Mouse (Mus musculus): ENCODE measurements around the gene Tram1l1. TPM values are rescaled to one million over a fixed set of nuclear protein-coding genes. Genes with fewer than 3 reads are reported as not detected.

Gene Tram1l1
- polyA plus RNA-seq, 1 experiment from 2014 or later = 4.8 TPM

- TF ChIP-seq CTCF (IDR thresholded peaks at IDR 0.05; ENCODE audit: low read depth) = no peak
- Histone ChIP-seq H3K36me3 (ENCODE audit: insufficient read depth, low read length) (no peaks in the 10 kb centered on the region), H3K4me1 (replicated peaks; ENCODE audit: insufficient read depth, low read length) (no peaks in the 10 kb centered on the region), H3K27ac (no peak overlapping the region), H3K9ac (ENCODE audit: low read depth, low read length) (no peak overlapping the region), H3K4me3 (replicated peaks; ENCODE audit: low read depth, low read length) (no peak overlapping the region), H3K9me3 (replicated peaks; ENCODE audit: low read length) (no peaks in the 10 kb centered on the region), H3K4me2 (ENCODE audit: low read length) (no peak overlapping the region), H3K27me3 (ENCODE audit: insufficient read depth, low read length) (no peaks in the 10 kb centered on the region)
- ATAC-seq (replicated peaks; ENCODE audit: low FRiP score, low read depth) (no peak), DNase-seq (ENCODE audit: low spot score) (no peak)
- 73% methylated on average over 4 of the region's 4 CpGs for WGBS
These were observed 1.4 kb upstream of the Tram1l1 start for GRCm38 (mm10) chr3:124319254-124319653.

GRCm38 (mm10) chr3:124320398-124320797 is 257 bp upstream of the Tram1l1 start:
- Histone ChIP-seq H3K27me3 (ENCODE audit: insufficient read depth, low read length) (no peaks in the 10 kb centered on the region), H3K4me2 (ENCODE audit: low read length) (peak overlapping the region; percentile 76), H3K27ac (no peak overlapping the region), H3K9me3 (replicated peaks; ENCODE audit: low read length) (no peaks in the 10 kb centered on the region), H3K9ac (ENCODE audit: low read depth, low read length) (peak overlapping the region; percentile 49; the same call in 1 of the 2 replicates), H3K4me3 (replicated peaks; ENCODE audit: low read depth, low read length) (peak overlapping the region; percentile 50), H3K36me3 (ENCODE audit: insufficient read depth, low read length) (no peaks in the 10 kb centered on the region), H3K4me1 (replicated peaks; ENCODE audit: insufficient read depth, low read length) (no peaks in the 10 kb centered on the region)
- TF ChIP-seq CTCF (IDR thresholded peaks at IDR 0.05; ENCODE audit: low read depth) = no peak
- ATAC-seq (replicated peaks; ENCODE audit: low FRiP score, low read depth) (no peak), DNase-seq (ENCODE audit: low spot score) (no peak)
- 20% methylated on average over 2 of the region's 2 CpGs for WGBS

- ATAC-seq (replicated peaks; ENCODE audit: low FRiP score, low read depth) (no peak), DNase-seq (ENCODE audit: low spot score) (peak; percentile 33)
- no peaks in the 10 kb centered on the region for H3K4me1 ChIP-seq (replicated peaks; ENCODE audit: insufficient read depth, low read length)
- TF ChIP-seq CTCF (IDR thresholded peaks at IDR 0.05; ENCODE audit: low read depth) = peak; percentile 55
- H3K27me3 ChIP-seq (ENCODE audit: insufficient read depth, low read length) = no peaks in the 10 kb centered on the region
- no peak overlapping the region for H3K27ac ChIP-seq
- no peak overlapping the region for H3K4me2 ChIP-seq (ENCODE audit: low read length)
- H3K9ac ChIP-seq (ENCODE audit: low read depth, low read length) = no peak overlapping the region
- no peaks in the 10 kb centered on the region for H3K9me3 ChIP-seq (replicated peaks; ENCODE audit: low read length)
- no peaks in the 10 kb centered on the region for H3K36me3 ChIP-seq (ENCODE audit: insufficient read depth, low read length)
- no peak overlapping the region for H3K4me3 ChIP-seq (replicated peaks; ENCODE audit: low read depth, low read length)
These were observed 25.8 kb downstream of the Tram1l1 start for GRCm38 (mm10) chr3:124346445-124346844.

GRCm38 (mm10) chr3:124357533-124357932 is 36.9 kb downstream of the Tram1l1 start:
- Histone ChIP-seq H3K4me2 (ENCODE audit: low read length) (no peak overlapping the region), H3K27me3 (ENCODE audit: insufficient read depth, low read length) (no peaks in the 10 kb centered on the region), H3K4me1 (replicated peaks; ENCODE audit: insufficient read depth, low read length) (no peaks in the 10 kb centered on the region), H3K4me3 (replicated peaks; ENCODE audit: low read depth, low read length) (no peak overlapping the region), H3K9me3 (replicated peaks; ENCODE audit: low read length) (no peaks in the 10 kb centered on the region), H3K27ac (no peak overlapping the region), H3K36me3 (ENCODE audit: insufficient read depth, low read length) (no peaks in the 10 kb centered on the region), H3K9ac (ENCODE audit: low read depth, low read length) (no peak overlapping the region)
- WGBS = 80% methylated on average over 3 of the region's 3 CpGs
- TF ChIP-seq CTCF (IDR thresholded peaks at IDR 0.05; ENCODE audit: low read depth) = no peak
- DNase-seq (ENCODE audit: low spot score) (no peak), ATAC-seq (replicated peaks; ENCODE audit: low FRiP score, low read depth) (no peak)

- WGBS = 84% methylated on average over 2 of the region's 2 CpGs
- no peaks in the 10 kb centered on the region for H3K9me3 ChIP-seq (replicated peaks; ENCODE audit: low read length)
- H3K36me3 ChIP-seq (ENCODE audit: insufficient read depth, low read length) = no peaks in the 10 kb centered on the region
- DNase-seq (ENCODE audit: low spot score) (no peak), ATAC-seq (replicated peaks; ENCODE audit: low FRiP score, low read depth) (no peak)
- no peak overlapping the region for H3K4me3 ChIP-seq (replicated peaks; ENCODE audit: low read depth, low read length)
- no peaks in the 10 kb centered on the region for H3K27me3 ChIP-seq (ENCODE audit: insufficient read depth, low read length)
- H3K9ac ChIP-seq (ENCODE audit: low read depth, low read length) = no peak overlapping the region
- H3K4me1 ChIP-seq (replicated peaks; ENCODE audit: insufficient read depth, low read length) = no peaks in the 10 kb centered on the region
- H3K27ac ChIP-seq = no peak overlapping the region
- no peak overlapping the region for H3K4me2 ChIP-seq (ENCODE audit: low read length)
- TF ChIP-seq CTCF (IDR thresholded peaks at IDR 0.05; ENCODE audit: low read depth) = no peak
These were observed 51.4 kb downstream of the Tram1l1 start for GRCm38 (mm10) chr3:124372031-124372430.

Other genes with a start within 250 kb of the Tram1l1 start
- gene 1700006A11Rik, start 105.2 kb downstream of the Tram1l1 start, polyA plus RNA-seq (2015; fragmentation: Nextera tagmentation; extraction: Ambion mirVana) = not detected in 2 replicates

All from kidney, postnatal 0 days (tissue).